Mouse (Mus musculus) right cerebral cortex, postnatal 14 days (tissue): Measurements from ENCODE around the gene Egfem1.

ENCODE experiments used
- DNase-seq: peaks from one replicate; pipeline ENCODE4 v3.0.0; 2022

Gene Egfem1

DNA sequence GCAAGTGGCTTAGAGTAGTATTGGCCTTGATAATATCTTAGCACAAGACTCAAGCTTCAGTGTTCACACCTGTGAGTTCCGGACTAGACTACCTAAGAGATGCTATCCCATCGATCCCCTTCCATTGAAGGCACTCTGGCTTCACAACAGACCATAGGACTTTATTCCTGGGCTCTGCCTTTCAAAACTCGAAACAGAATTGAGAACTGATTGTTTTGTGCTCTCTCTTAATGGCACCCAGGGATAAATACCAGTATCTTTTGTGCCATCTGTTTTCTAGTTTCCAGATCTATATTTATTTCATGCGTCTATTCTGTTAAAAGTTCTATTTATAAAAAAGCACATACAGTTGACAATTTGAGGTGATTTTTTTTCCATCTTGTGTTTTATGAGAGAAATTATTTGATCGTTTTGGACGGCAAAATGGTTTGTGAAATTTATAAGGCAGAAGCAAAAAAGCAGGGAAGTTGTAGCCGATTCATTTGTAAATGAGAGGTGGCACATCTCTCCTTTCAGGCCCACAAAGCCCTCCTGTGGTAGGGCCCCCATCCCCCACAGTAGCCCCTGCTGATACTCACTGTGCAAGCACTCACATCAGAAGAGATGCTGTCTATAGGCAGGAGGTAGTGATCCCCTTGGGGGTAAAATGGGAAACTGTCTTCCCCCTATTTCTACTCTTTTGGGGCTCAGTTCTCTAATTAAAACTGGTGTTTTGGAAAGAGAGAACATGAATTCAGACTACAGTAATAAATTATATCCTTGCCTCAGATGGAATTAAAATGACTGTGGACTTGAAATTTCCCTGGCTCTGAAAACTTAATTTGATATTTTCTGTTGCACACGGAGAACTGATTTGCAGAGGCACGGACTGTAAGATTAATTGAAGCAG is 53.6 kb downstream of the Egfem1 start:
- no peak for DNase-seq

GRCm38 (mm10) chr3:29136065-29136955 is 54.5 kb downstream of the Egfem1 start:
- no peak for DNase-seq

- DNase-seq: no peak
Measured at GRCm38 (mm10) chr3:29168401-29168800, 86.6 kb downstream of the Egfem1 start.

DNA sequence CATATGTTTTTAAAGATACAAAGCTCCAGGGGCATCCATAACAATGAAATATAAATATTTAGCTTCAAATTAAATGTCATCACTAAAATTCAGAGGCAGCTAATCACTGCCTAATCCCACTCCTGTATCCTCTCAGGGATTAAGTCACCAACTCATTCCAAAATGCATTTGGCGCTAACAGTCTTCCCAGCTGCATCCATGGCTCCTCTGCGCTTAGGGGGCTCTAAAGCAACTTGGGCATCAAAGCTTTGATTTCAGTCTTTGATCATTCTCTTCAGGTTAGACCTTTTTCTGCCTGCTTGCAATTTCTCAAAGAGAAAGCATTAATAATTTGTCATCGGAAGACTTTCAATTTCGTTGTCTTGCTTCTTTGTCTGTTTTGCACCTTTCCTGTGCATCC is 87.2 kb downstream of the Egfem1 start:
- no peak for DNase-seq

GRCm38 (mm10) chr3:29176991-29177390 is 95.2 kb downstream of the Egfem1 start:
- DNase-seq: no peak

DNA sequence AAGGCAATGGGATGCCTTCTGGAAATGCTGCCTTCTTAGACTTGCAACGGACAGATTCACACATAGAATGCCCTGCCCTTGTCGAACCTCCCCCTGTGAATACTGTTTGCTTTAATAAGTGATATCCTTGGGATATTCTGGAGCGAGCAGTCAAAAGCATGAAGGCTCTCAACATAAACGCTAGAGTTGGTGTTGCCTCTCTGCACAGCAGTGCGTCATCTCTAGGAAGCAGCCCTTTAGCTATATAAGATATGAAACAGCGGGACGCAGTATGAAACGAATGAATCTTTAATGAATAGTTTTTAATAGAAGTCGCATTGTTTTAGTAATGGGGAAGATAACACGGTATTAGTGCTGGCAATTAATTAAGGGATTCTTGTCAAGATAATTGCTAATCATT is 101.2 kb downstream of the Egfem1 start:
- no peak for DNase-seq

- DNase-seq: no peak
Measured at GRCm38 (mm10) chr3:29183615-29184198, 101.9 kb downstream of the Egfem1 start.

- no peak for DNase-seq
Measured at GRCm38 (mm10) chr3:29184486-29185241, 102.8 kb downstream of the Egfem1 start.

- no peak for DNase-seq
Measured at GRCm38 (mm10) chr3:29190263-29190662, 108.4 kb downstream of the Egfem1 start.

GRCm38 (mm10) chr3:29197727-29198512 is 116.1 kb downstream of the Egfem1 start:
- no peak for DNase-seq

GRCm38 (mm10) chr3:29200601-29201000 is 118.8 kb downstream of the Egfem1 start:
- no peak for DNase-seq

DNA sequence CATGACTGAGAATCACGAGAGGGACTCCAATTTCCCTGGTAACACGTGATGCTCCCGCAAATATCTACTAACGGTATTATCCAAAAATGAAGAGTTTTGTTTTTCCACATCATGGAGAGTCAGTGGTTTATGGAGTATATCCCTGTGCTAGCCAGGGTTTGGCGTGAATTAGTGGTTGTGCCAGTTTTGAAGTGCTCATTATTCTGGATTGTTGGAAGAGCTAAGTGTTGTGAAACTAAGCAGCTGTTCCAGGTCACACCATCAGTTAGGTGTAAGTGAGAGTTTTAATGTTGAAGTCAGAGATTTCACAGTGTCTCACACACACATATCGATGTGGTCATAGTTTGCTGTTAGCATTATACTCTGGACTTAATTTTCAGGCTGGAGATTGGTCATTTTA is 120.7 kb downstream of the Egfem1 start:
- no peak for DNase-seq

DNA sequence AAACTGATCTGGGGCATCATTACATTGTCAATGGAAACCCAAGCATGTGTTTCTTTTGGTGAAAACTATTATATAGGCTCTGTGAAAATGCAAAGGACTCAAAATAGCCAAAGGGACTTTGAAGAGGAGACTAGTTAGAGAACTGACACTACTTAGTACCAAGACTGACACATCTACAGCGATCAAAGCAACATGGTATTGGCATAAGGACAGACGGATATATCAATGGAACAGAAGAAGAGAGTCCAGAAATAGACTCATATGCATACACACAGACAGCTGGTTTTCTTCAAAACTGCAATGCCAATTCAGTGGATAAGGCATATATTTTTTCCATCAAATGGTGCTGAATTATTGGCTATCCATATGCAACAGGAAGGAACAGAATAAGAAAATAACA is 140.6 kb downstream of the Egfem1 start:
- DNase-seq: no peak

DNA sequence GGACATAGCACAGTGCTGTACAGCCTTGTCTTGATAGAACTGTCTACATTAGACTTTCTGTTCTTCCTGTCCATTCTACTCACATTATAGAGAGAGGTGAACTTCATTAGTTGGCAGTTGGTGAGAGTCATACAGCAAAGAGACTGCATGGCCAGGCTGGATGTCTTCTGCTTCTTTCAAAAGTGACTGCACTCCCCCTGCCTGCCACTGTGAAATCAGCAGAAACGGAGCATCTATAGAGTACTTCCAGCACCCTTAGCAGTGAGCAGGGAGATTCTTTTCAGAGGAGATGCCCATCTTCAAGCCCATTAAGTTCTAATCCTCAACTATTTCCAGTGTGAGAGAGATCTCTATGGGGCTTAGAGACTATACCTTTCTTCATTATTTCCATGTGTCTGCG is 147.9 kb downstream of the Egfem1 start:
- DNase-seq: no peak

DNA sequence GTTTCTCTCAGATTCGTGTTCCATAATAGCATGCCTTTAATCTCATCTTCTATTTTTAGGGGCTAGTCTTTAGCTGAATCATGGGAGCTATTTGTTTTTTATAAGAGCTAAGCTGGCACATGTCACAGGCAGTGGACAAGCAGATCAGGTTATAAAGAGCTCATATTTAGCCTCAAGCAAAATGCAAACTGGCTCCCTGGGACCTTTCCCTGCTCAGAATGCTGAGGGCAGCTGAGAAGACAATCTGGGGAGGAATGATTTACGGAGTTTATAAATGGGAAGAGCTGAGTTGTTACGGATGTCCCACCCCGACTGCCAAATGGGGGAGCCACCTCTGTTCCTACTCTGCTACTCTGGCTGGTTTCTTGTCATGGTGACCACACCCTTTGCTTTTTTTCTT is 153.7 kb downstream of the Egfem1 start:
- no peak for DNase-seq

- no peak for DNase-seq
Measured at GRCm38 (mm10) chr3:29236517-29236916, 154.7 kb downstream of the Egfem1 start.

GRCm38 (mm10) chr3:29243600-29243999 is 161.8 kb downstream of the Egfem1 start:
- DNase-seq: no peak

DNA sequence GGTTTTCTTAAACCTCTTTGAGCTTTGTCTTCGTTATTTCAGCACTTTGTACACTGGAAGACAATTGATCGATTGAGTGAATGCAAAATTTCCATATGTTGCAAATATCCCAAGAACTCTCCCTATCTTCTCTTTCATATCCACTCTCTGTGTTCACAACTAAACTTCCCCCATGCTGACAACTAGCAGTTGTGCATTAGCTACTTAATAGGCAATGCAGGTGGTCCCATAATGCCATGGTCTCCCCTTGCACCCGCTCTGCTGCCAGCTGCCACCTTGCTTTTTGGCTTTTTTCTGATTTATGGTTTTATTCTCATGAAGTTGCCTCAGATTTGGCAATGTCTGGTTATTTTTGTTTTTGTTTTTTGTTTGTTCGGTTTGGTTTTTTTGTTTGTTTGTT is 209.8 kb downstream of the Egfem1 start:
- no peak for DNase-seq

GRCm38 (mm10) chr3:29292251-29292650 is 210.4 kb downstream of the Egfem1 start:
- DNase-seq: no peak

GRCm38 (mm10) chr3:29293230-29293629 is 211.4 kb downstream of the Egfem1 start:
- DNase-seq: no peak

DNA sequence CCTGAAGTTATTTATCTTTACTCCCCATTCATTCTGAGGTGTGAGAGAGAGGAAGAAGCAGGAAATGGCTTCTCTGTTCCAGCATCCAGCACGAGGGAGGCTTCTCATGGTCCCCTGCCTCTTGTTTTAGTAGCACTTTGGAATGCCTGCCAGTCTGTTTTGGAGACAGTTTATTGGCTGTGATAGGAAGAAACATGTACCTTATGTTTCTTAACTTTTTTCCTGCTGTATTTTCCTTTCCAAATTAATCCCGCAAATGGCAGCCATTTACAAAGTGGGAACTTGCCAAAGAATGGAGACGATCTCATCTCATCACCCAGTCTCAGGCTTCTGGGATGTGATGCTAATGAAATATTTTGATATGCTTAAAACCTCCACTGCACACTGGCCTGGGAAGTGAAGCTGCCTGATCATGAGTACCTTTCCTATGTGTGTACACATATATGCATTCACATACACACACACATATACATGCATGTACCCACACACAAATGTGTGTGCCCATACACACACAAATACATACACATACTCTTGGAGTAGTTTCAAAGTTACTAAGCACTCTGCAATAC is 260.5 kb downstream of the Egfem1 start:
- DNase-seq: no peak

DNA sequence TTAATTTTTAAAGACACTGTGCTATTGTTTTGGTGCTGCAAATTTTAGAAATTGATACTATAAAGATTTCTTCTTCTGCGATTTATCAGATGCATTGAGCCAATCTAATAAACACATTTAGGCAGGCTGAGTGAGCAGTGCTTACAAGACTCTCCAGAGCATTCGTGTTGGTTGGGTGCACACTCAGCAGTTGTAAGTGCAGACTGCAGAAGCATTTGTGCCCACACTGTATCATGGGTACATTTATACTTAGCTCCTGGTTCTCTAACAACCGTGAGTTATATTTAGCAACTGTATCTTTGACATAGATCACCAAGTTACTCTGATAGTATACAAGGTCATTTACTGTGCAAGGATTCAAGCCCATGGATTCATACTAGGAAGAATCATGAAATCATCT is 264.0 kb downstream of the Egfem1 start:
- no peak for DNase-seq
